Mouse (Mus musculus) lung, adult 2 months (tissue): ENCODE measurements around the gene Btbd1.

Experiments
- CTCF ChIP-seq: fragments of 200-500 bp; IDR thresholded peaks from 2 replicates; pipeline ENCODE4 v1.5.1; 2011; ENCODE audit warnings: mild to moderate bottlenecking, low read length, control low read depth; ENCODE audit not compliant: insufficient read depth
- POLR2A ChIP-seq: fragments of 200-500 bp; IDR thresholded peaks from 2 replicates; pipeline ENCODE4 v1.6.1; 2011; ENCODE audit warnings: low read depth, mild to moderate bottlenecking, control low read depth, low read length, borderline replicate concordance; ENCODE audit errors: extremely low read depth

- TF ChIP-seq CTCF (no peak), POLR2A (no peak)
These were observed 31.8 kb upstream of the Btbd1 start for GRCm38 (mm10) chr7:81860996-81861395.
